Mouse (Mus musculus) embryonic fibroblast, embryonic 13.5 days (primary cell): Measurements from ENCODE around the gene Exoc6b. TPM values are rescaled to one million over a fixed set of nuclear protein-coding genes. Genes with fewer than 3 reads are reported as not detected.

ENCODE experiments used
- H3K27ac ChIP-seq: 2 replicates; pipeline ENCODE4 v1.5.1; 2012; ENCODE audit warnings: low read length, control low read depth, inconsistent platforms; ENCODE audit not compliant: insufficient read depth
- H3K4me1 ChIP-seq: 2 replicates; pipeline ENCODE4 v1.6.1; 2011; ENCODE audit warnings: low read length; ENCODE audit not compliant: control insufficient read depth, insufficient read depth
- H3K4me3 ChIP-seq: 2 replicates; pipeline ENCODE4 v1.5.1; 2011; ENCODE audit warnings: mild to moderate bottlenecking, control low read depth, low read length; ENCODE audit not compliant: insufficient read depth
- CTCF ChIP-seq: IDR thresholded peaks from 2 replicates; pipeline ENCODE4 v1.5.1; 2011; ENCODE audit warnings: mild to moderate bottlenecking, control low read depth, low read length, moderate library complexity, borderline replicate concordance; ENCODE audit not compliant: insufficient read depth
- POLR2A ChIP-seq: IDR thresholded peaks from 2 replicates; pipeline ENCODE4 v1.6.1; 2011; ENCODE audit warnings: low read depth, mild to moderate bottlenecking, control low read depth, low read length, moderate library complexity
- polyA plus RNA-seq: library from polyadenylated mRNA; stranded (reverse); fragments of >200 nt; gene quantifications from 2 replicates; pipeline ENCODE4 v1.2.4, GENCODE M21; 2011; ENCODE audit warnings: low read depth; ENCODE audit not compliant: missing spikeins, insufficient read length

Gene Exoc6b
- polyA plus RNA-seq, 1 experiment, result 34.0 TPM

- Histone ChIP-seq H3K4me3 (no peak overlapping the region), H3K27ac (no peak overlapping the region), H3K4me1 (no peaks in the 10 kb centered on the region)
- TF ChIP-seq POLR2A (no peak), CTCF (no peak)
Measured at GRCm38 (mm10) chr6:84885080-84885479, 184.2 kb downstream of the Exoc6b start.

- no peak for TF ChIP-seq POLR2A
- TF ChIP-seq CTCF, result no peak
- no peaks in the 10 kb centered on the region for H3K4me1 ChIP-seq
- no peak overlapping the region for H3K27ac ChIP-seq
- no peak overlapping the region for H3K4me3 ChIP-seq
Measured at GRCm38 (mm10) chr6:84883720-84884119, 185.6 kb downstream of the Exoc6b start.

- Histone ChIP-seq H3K4me1 (no peaks in the 10 kb centered on the region), H3K27ac (no peak overlapping the region), H3K4me3 (no peak overlapping the region)
- no peak for TF ChIP-seq POLR2A
- no peak for TF ChIP-seq CTCF
Measured at GRCm38 (mm10) chr6:84882663-84883517, 186.4 kb downstream of the Exoc6b start.

GRCm38 (mm10) chr6:84875869-84876268 is 193.4 kb downstream of the Exoc6b start:
- H3K4me1 ChIP-seq, result no peaks in the 10 kb centered on the region; the same call in 1 of the 2 replicates
- TF ChIP-seq CTCF, result no peak
- TF ChIP-seq POLR2A, result no peak
- H3K4me3 ChIP-seq, result no peak overlapping the region
- H3K27ac ChIP-seq, result peak overlapping the region; percentile 64

GRCm38 (mm10) chr6:84867114-84867513 is 202.2 kb downstream of the Exoc6b start:
- Histone ChIP-seq H3K4me1 (peaks cover 10% of the 10 kb centered on the region), H3K4me3 (no peak overlapping the region), H3K27ac (no peak overlapping the region; the same call in 1 of the 2 replicates)
- no peak for TF ChIP-seq CTCF
- no peak for TF ChIP-seq POLR2A

GRCm38 (mm10) chr6:84864625-84865024 is 204.7 kb downstream of the Exoc6b start:
- peaks cover 10% of the 10 kb centered on the region for H3K4me1 ChIP-seq
- TF ChIP-seq CTCF (no peak), POLR2A (no peak)
- H3K27ac ChIP-seq, result no peak overlapping the region
- H3K4me3 ChIP-seq, result no peak overlapping the region

- H3K4me1 ChIP-seq, result peaks cover 10% of the 10 kb centered on the region
- no peak overlapping the region for H3K4me3 ChIP-seq
- TF ChIP-seq POLR2A (no peak), CTCF (no peak)
- H3K27ac ChIP-seq, result peak overlapping the region; percentile 4; the same call in 1 of the 2 replicates
Measured at GRCm38 (mm10) chr6:84863816-84864375, 205.4 kb downstream of the Exoc6b start.

GRCm38 (mm10) chr6:84845665-84846064 is 223.6 kb downstream of the Exoc6b start:
- H3K4me1 ChIP-seq, result no peaks in the 10 kb centered on the region
- TF ChIP-seq CTCF (no peak), POLR2A (no peak)
- H3K4me3 ChIP-seq, result no peak overlapping the region
- H3K27ac ChIP-seq, result no peak overlapping the region

- H3K4me3 ChIP-seq, result no peak overlapping the region
- H3K4me1 ChIP-seq, result no peaks in the 10 kb centered on the region
- H3K27ac ChIP-seq, result no peak overlapping the region
- TF ChIP-seq POLR2A (no peak), CTCF (no peak)
Measured at GRCm38 (mm10) chr6:84841138-84841537, 228.2 kb downstream of the Exoc6b start.

- H3K27ac ChIP-seq, result no peak overlapping the region
- TF ChIP-seq CTCF, result no peak
- no peak for TF ChIP-seq POLR2A
- H3K4me1 ChIP-seq, result no peaks in the 10 kb centered on the region
- no peak overlapping the region for H3K4me3 ChIP-seq
Measured at GRCm38 (mm10) chr6:84807546-84807945, 261.8 kb downstream of the Exoc6b start.
